Mouse (Mus musculus): ENCODE measurements around the gene Pigq.

The Pigq gene

DNA sequence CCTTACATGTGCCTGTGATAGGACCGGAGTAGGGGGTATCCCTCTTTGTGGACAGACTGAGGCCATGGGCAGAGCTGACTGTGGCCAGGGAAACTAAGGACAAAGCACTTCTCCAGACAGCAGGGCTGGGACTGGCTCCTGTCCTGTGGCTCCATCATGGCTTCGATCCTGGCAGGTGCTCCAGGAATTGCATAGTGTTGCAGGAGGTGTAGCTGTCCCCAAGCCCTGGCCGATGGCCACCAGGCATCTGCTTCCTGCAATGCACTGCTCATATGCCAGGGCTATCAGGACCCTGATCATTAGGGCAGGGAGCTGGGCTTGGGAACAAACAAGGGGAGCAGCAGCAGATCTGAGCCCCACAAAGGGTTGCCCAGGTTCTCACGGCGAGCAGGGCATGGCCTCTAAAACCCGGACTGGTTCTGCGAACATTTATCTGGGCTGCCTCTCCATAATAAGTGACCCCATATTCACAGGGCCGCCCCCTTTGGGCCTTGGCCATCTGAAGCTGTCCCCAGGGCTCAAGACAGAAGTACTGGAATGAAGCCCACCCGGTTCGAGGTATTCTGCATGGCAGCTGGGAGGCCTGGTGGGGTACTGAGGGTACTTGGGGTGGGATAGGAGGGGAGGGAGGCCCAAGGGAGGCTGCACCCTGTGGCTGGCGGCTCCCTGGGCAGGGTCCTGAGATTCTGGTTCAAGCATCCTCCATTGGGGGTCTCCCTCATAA is 14.2 kb upstream of the Pigq start:
- no peak for DNase-seq (ENCODE audit: low spot score in 2 of 2)

DNA sequence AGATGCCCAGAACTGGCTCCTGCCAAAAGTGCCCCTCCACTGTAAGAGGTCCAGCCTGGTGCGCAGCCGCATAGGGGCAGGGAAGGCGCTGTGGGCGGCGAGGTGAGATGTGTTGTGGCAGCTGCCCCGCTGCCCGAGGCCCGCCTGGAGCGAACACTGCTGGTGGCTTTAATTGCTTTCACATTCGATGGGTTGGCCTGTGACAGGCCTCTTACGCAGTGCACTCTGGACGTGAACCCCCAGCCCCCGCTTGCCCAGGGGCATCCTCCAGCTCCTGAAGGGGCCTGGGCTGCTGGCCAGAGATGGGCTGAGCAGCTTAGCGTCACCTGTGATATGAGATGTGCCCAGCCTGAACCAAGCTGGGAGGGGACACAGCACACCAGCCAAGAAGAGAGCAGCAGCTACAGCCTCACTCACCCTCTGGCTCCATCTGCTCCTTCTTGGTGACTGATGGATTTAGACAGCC is 12.9 kb upstream of the Pigq start:
- no peak for DNase-seq (ENCODE audit: low spot score in 2 of 2)

DNA sequence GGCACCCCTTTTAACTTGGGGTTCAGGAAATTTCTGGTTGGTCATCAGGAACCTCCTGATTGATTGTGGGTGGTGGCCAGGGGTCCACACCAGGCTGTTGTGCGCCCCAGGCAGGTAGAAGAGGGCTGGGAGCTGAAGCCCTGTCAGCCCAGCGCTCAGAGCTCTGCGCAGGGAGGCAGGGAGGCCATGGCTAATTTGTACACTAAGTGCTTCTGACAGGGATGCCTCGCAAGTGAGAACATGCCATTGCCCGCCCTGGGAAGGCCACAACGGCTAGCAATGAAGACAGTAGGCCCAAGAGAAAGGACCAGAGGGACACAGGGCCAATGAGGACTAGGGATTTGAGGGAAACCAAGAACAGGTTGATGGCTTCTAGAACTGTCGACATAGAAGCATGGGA is 11.9 kb upstream of the Pigq start:
- DNase-seq (ENCODE audit: low spot score in 2 of 2) = no peak

DNA sequence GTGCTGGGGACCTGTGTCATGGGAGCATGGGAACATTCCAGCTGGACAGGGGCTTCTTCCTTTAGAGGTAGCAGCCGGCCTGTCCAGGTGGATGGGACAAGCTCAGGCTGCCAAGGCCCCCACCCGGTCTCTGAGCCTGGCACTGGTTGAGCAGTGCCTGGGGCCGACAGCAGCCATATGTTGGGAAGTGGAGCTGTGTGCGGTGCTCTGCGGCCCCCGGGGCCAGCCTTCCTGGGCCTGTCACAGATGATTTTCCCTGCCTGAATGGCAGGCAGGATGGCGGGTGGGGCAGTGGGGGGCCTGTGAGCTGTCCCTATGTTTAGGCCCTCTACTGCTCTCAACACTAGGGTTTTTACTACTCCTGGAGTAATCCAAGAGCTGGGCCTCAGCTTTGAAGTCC is 11.5 kb upstream of the Pigq start:
- DNase-seq (ENCODE audit: low spot score in 2 of 2) = no peak

DNA sequence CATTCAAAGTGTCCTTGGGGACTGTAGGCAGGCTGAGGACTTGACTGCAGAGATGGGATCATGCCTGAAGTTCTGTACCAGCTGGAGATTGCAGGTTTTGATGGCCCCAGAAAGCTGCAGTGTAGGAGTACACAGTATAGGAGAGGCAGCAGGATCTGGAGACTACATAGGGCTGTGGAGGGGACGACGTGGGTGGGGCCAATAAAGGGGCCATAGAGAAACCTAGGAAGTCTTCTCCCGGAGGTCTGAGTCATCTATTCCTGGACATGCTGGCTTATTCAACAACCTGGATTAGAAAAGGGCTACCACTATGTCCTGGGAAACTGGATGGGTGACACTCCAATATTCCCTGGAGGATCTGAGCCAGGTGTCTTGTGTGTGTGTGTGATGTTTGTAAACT is 11.0 kb upstream of the Pigq start:
- DNase-seq (ENCODE audit: low spot score in 2 of 2) = no peak

DNA sequence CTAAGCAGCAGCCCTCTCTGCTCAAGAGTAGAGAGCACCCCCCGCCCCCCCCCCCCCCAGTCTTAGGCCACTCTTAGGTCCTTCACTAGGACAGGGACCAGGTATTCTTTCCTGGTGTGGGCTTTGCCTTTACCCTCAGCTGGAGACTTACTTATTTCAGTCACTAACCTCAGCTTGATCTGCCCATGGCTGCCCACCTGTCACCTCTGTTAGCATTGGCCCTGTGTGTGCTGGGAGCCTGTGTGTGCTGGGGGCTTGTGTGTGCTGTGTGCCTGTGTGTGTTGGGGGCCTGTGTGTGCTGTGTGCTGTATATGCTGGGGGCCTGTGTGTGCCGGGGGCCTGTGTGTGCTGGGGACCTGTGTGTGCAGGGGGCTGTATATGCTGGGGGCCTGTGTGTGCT is 9.9 kb upstream of the Pigq start:
- DNase-seq (ENCODE audit: low spot score in 2 of 2) = no peak

DNA sequence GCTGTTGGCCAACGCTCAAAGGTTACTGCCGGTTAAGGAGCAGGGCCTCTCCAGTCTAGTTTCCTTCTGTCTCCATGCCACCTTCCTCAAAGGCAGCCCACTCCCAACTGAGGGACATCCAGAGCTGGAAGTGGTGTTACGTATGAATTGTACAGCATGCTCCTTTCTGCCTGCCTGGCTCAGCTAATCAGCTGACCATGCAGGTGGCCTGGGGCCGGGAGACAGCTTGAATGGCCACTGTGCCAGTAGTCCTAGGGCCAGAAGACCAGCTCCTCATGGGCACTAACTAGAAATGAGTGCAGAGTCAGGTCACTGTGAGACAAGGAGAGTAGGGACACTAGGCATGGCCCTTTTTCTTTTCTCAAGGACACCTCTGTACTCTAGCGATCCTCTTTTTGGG is 8.4 kb upstream of the Pigq start:
- DNase-seq (ENCODE audit: low spot score in 2 of 2) = no peak

DNA sequence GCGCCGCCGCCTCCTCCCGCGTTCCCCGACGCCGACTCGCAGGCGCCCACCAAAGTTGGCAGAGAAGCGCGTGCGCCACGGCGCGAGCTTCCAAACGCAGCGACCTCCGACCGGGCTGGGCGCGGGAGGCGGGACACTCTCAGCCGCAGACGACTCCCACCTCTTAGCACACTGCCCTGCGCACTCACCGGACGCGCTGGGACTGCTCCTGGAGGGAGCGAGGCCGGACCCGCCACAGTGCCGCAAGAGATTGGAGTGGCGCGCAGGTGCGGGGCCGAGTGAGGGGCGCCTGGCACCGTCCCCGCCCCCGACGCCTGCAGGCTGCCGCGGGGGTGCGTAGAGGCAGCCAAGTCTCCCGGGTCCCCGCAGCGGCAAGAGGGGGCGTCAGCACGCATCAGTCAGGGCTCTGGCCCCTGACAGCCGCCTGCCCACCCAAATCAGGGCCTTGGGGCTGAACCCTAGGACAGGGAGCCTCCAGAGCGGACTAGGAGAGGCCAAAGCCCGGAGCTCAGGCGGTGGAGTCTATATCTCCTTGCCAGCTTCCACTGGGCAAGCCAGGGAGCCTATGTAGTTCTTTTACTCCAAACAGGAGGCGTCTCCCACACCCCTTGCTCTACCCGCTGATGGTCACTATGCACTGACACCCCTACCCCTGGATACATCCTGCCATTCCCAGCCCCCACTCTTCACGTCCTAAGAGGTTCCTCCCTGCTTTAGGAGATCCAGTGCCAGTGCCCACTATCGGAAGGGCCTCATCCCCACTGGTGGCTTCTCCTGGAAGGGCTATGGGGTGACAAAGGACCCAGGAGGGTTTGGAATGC is 7.3 kb upstream of the Pigq start, which contains the start of gene A930017K11Rik:
Gene A930017K11Rik (minus strand): TSS at position 763 of the 821 bp plus-strand sequence.
- DNase-seq (ENCODE audit: low spot score in 2 of 2) = no peak

DNA sequence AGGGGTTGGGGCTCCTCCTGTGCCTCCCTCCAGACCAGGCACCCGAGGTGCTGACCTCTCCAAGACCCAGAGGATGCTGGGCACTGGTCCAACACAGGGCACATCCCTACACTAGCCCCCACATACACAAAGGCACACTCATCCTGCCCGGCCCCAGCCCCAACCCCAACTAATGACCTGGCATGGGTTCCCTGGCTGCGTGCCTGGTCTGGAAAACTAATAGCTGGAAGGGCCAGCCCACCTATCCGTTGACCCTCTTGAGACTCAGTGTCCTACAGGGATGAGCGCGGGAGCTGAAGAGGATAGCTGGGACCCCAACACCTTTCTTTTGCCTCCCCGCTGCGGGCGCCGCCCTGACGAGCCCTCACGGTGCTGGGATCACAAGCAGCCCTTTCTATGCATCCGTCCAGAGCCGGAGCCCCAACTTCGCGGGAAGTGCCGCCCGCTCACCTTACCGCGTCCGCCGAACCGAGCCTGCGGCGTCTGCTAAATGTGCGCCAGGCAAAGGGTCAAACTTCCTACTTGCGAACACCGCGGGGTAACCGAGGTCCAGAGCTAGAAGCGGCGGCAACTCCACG is 6.6 kb upstream of the Pigq start:
- no peak for DNase-seq (ENCODE audit: low spot score in 2 of 2)

DNA sequence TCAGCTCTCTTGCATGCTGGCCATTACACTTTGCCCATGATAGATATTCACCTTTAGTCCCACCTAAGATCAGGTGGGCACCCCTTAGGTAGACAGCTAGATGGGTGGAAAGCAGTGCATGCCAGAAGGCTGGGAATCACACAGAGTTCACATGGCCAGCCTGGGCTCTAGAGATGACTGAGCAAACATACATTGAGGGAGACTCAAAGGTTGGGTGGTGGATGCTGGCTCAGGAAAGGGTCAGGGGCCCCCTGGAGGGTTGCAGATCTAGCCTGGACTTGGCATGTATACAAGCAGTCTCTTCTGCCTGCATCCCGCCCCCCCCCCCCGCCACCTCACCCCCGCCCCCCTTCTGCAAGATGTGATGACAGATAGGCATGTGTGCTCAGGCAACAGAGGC is 6.0 kb upstream of the Pigq start:
- no peak for DNase-seq (ENCODE audit: low spot score in 2 of 2)

DNA sequence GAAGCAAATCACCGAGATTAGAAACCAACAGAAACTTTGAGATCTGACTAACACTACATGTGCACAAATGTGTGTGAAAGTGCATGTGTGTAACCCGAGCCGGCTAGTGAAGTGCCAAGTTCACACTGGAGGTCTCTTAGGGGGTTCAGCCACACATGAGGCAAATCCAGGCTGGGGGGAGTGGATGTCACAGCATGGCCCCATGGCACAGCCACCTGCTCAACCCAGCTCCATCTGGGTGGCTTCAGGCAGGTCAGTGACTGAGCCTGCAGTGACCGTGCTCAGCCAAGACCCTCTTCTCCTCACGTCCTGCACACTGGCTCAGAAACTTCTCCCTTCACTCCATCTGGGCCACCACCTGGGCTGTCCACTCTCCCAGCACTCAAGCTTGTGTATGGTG is 5.2 kb upstream of the Pigq start:
- no peak for DNase-seq (ENCODE audit: low spot score in 2 of 2)

DNA sequence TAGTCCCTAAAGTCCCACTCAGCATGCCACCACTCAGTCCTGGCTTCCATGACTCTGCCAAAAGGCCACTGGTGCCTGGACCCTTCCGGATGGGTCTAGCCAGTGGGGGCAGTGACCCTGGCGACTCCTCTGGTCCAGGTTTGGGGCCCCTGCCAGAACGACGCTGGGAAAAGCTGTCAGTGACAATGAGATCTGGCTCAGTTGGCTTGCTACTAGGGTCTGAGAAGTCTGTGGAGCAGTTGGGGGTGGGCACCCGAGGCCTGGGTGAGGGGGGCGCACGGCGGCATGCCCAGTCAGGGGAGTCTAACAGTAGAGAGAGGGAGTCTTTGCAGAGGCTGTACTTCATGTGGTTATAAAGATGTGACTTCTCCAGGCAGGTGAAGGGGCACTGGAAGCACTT is 3.3 kb upstream of the Pigq start:
- no peak for DNase-seq (ENCODE audit: low spot score in 2 of 2)

DNA sequence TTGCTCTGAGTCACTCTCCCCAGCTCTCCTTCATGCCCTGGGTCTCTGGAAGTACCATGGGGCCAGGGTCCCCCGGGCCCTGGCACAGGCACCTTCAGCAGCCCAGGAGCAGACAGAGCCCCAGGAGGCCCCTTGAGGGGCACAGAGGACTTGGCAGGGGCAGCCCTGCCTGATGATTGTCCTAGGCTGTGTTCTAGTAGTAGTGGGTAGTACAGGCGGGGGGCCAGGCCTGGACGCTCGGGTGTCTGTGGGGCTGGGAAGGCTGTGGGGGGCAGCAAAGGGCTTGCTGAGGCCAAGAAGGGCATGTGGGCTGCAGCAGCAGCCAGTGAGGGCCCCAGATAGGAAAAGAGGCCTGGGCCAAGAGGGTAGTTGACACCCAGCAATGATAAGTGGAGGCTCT is 2.8 kb upstream of the Pigq start:
- DNase-seq (ENCODE audit: low spot score in 2 of 2) = no peak

DNA sequence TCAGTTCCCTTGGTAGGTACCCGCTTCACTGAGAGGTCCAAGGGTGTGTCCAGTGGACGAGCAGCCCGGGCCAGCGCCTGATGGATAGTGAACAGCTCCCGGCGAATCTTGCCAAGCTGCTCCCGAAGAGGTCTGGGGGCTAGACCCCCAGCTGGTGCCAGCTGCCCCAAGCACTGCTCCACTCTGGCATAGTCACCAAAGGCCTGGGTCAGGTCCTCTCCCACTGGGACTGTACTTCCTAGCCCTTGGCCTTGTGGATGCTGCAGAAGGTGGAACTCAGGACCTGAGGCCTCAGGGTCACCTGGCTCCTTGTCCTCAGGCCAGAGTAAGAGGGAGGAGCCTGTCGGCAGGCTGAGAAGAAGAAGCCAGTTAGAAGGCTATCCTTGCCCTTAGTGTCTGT is 2.2 kb upstream of the Pigq start:
- DNase-seq (ENCODE audit: low spot score in 2 of 2) = no peak

DNA sequence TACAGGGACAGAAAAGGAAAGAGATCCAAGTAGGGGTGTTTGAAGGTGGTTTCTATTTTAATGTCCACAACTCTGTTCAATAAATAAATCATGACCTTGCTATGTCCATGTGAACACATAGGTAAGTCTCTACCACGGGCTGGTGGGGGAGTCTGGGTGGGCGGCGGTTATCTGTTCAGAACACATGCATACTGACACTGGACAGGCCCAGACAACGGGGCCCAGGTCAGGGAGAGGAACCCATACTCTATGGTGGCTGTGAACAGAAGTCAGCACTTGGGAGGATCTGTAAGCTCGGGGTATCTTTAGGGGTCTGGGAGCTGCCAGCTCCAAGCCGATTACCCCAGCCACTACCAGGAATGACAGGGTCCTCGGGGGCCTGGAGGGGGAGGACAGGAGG is 1.6 kb upstream of the Pigq start:
- no peak for DNase-seq (ENCODE audit: low spot score in 2 of 2)

DNA sequence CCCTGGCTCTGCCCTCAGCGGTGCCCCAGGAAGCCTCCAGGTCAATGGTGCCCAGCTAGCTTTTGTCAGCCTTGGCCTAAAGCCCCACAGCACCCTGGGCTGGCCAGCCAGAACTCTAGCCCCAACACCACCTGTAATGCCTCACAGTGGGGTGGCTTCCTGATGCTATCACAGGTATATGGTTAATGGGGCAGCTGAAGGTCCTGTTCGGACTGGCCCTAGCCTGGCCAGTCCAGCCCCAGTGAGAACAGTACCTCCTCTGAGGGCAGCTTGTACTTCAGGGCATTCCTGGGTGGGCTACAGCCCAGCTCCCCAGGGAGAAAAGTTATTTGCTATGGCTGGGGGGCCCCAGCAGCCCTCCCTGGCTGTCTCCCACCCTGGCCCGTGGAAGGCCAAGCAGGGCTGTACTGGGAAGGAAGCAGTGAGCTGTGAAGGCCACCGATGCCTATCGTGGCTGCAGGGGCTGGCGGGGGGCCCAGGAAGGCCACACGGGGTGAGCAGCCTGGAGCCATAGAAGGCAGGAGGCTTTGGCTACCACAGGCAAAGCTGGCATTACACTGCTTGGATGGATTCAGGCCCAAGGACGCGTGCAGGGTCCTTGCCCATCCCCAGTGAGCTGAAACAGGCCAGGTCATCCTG is 900 bp upstream of the Pigq start:
- no peak for DNase-seq (ENCODE audit: low spot score in 2 of 2)

DNA sequence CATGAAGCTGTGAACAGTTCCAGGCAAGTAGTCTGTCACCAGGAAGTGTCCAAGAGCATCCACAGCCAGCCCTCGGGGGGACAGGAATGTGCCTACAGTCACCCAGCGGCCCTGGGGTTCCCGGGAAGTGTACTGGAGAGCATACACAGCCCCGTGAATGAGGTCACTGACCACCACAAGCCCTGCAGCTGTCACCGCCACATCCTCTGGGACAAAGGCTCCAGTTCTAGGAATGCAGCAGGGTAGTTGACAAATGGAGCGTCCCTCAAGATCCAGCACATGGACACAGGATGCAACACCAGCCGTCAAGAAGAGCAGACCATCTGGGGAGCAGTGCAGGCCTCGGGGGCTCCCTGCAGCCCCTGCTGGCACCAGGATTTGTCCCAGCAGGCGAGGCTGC is 967 bp downstream of the Pigq start:
- no peak for DNase-seq (ENCODE audit: low spot score in 2 of 2)

DNA sequence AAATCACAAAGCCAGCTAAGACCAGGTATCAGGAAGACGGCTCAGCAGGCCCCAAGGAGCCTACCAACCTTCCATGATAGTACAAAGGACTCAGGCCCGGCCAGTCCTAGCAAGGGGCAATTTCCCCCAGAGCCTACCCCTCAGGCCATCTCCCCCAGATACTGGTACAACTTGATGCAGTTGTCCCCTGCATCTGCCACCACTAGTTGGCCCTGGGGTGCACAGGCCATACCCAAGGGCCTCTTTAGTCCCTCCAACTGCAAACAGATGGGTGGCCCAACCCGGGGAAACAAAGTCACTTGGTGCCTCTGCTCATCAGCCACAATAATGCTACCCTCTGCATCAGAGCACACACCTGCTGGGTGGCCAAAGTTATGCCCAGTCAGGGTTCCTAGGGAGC is 1.5 kb downstream of the Pigq start:
- DNase-seq (ENCODE audit: low spot score in 2 of 2) = no peak

DNA sequence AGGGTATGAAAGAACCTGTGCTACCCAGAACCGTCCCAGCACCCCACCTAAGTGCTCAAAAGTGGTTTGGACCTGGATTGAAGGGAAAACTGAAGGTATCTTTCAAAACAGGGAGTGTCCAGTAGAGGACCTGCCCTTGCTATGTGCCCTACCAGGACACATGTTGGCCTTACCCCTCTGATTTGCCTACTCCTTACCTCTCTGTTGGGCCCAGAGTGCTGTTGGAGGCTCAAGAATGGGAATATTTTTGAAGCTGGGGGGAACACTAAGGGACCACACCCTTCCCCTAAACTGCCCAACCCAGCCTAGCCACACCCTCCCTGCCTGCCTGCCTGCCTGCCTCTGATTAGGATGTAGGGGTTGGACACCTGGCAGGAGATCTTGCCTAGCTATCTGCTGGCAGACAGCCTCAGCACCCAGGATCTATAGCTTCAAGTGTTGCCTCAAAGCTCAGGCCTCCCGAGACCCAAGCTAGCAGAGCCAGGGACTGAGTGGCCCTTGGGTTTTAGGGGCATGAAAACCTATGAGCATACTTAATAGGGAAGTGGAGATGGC is 2.1 kb downstream of the Pigq start:
- DNase-seq (ENCODE audit: low spot score in 2 of 2) = no peak

DNA sequence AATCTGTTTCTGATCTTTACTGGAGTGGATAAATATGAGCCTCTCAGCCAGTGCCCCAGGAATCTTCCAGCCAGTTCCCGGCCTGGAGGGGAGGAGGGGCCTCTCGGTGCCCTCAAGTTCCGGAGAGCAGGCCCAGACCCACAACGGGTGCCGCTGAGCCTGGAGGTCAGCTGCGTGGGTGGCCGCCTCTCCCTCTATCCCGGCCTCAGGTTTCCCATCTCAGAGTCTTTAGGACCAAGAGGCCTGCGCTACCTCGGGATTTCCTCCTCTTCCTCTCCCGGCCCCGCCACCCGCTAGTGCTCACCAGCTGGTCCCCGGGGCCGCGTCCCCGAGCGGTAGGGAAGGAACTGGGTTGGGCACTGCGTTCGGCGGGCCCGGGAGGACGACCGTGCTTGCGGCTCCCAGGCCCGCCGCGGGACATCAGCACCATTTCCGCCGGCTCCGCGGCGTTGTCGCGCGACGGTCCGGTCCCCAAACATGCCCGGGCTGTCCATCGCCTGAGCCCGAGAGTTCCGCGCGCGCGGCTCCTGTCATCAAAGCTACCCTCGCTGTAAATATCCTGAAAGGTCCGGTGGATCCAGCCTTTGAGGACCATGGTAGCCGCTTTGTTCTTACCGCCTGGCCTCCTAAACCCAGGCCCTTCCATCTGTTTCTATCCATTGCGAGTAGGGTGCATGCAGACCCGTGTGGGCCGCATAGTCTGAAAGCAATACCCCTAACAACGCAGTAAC is 3.1 kb downstream of the Pigq start:
- peak; percentile 77 to 79 for DNase-seq (ENCODE audit: low spot score in 2 of 2)

DNA sequence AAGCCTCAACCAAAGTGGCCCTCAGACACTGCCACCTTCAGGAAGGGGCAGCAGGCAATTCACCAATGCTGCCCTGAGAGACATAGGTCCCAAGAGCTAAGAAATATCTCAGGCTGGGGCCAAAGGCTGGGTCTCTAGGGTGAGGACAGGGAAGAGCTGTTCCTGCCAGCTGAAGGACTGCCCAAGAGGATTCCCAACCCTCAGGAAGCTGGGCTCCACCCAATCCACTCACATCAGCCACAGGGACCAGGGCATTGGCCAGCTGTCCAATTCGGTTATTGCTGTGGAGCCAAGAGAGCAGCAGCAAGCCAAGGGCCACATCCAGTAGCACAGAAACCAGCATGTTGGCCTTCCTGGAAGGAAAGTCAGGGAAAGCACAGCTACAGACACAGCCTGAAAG is 10.2 kb downstream of the Pigq start:
- no peak for DNase-seq (ENCODE audit: low spot score in 2 of 2)
